1 mouse cellular context compared by ENCODE assay signal in the genomic region with DNA sequence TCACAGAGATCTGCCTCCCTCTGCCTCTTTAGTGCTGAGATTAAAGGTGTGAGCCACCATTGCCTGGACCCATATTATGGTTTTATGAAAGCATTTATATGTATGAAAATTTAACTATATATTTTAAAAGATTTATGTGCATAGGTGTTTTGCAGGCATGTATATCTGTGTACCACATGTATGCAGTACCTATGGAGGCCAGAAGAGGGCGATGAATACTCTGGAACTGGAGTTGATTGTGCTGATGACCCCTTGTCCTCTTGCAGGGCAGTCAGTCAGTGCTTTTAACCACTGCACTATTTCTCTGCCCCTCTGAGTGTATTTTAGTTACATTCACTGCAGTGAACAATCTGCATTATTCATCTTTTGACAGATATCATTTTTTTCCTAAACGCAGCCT.
TF ChIP-seq lines count a peak whose summit lies in the region.

No protein-coding gene starts in this region.

TF ChIP-seq in CH12.LX, 34 proteins besides CTCF, POLR2A, EP300 and RAD21 (continued from another document):
- TF ChIP-seq KAT2A (IDR thresholded peaks at IDR 0.05; ENCODE audit: insufficient replicate concordance, low read length) = no peak
- peak; percentile 9; the same call in 1 of the 2 replicates for TF ChIP-seq MAX (IDR thresholded peaks at IDR 0.05; ENCODE audit: low read length)
- peak; percentile 59; the same call in 1 of the 2 replicates for TF ChIP-seq MYC (IDR thresholded peaks at IDR 0.05; ENCODE audit: low read depth, low read length)
- peak; percentile 42 for TF ChIP-seq SMC3 (IDR thresholded peaks at IDR 0.05; ENCODE audit: low read depth, low read length)
TF ChIP-seq in CH12.LX: peak in this region for 3.
